Mouse (Mus musculus) limb, embryonic 12.5 days (tissue): ENCODE results near the gene Olfr643. TPM values are rescaled to one million over a fixed set of nuclear protein-coding genes. Genes with fewer than 3 reads are reported as not detected.

ENCODE experiments used
- ATAC-seq: fragments of 200-750 bp; cut with Nextera tagmentation; 2 replicates; pipeline ENCODE4 v1.8.0; 2017; ENCODE audit warnings: low read depth, moderate TSS enrichment; ENCODE audit not compliant: insufficient number of reproducible peaks, insufficient read depth, low FRiP score, low TSS enrichment
- H3K27ac ChIP-seq: fragments of 300-500 bp; sonication (generic); 2 replicates; pipeline ENCODE4 v1.5.1; 2016; ENCODE audit warnings: mild to moderate bottlenecking, moderate library complexity
- H3K27me3 ChIP-seq: fragments of 300-500 bp; sonication (generic); 2 replicates; pipeline ENCODE4 v1.6.1; 2016; ENCODE audit warnings: mild to moderate bottlenecking, moderate library complexity
- H3K36me3 ChIP-seq: fragments of 300-500 bp; sonication (generic); 2 replicates; pipeline ENCODE4 v1.6.1; 2016; ENCODE audit warnings: mild to moderate bottlenecking, moderate library complexity
- H3K4me1 ChIP-seq: fragments of 300-500 bp; sonication (generic); replicated peaks from 2 replicates; pipeline ENCODE4 v1.6.1; 2016
- H3K4me2 ChIP-seq: fragments of 300-500 bp; sonication (generic); 2 replicates; pipeline ENCODE4 v1.6.1; 2016; ENCODE audit warnings: mild to moderate bottlenecking, moderate library complexity
- H3K4me3 ChIP-seq: fragments of 300-500 bp; sonication (generic); replicated peaks from 2 replicates; pipeline ENCODE4 v1.5.1; 2016; ENCODE audit warnings: mild to moderate bottlenecking
- H3K9ac ChIP-seq: fragments of 300-500 bp; sonication (generic); replicated peaks from 2 replicates; pipeline ENCODE4 v1.6.1; 2016; ENCODE audit warnings: mild to moderate bottlenecking, moderate library complexity
- H3K9me3 ChIP-seq: fragments of 300-500 bp; sonication (generic); 2 replicates; pipeline ENCODE4 v1.6.1; 2016; ENCODE audit warnings: mild to moderate bottlenecking, moderate library complexity
- WGBS: fragments of 180-500 bp; shearing (Covaris S2); methylation state at CpG from one replicate; pipeline ENCODE4 v1.1.7; 2016; 5-methylcytosine and 5-hydroxymethylcytosine counted together
- polyA plus RNA-seq: library from polyadenylated mRNA; unstranded; fragments of >200 nt; fragmentation: Nextera tagmentation; extraction: Ambion mirVana; gene quantifications from 2 replicates; pipeline ENCODE4 v1.2.1, GENCODE M21; 2016

The Olfr643 gene
- polyA plus RNA-seq, 1 experiment from 2014 or later = not detected

GRCm38 (mm10) chr7:104103913-104104756, 33.1 kb downstream of the Olfr643 start:
- no peak overlapping the region for H3K4me3 ChIP-seq
- no peaks in the 10 kb centered on the region for H3K27me3 ChIP-seq
- no peaks in the 10 kb centered on the region for H3K36me3 ChIP-seq
- no peaks in the 10 kb centered on the region for H3K9me3 ChIP-seq
- H3K4me1 ChIP-seq = no peaks in the 10 kb centered on the region
- no peak overlapping the region for H3K9ac ChIP-seq
- no peak overlapping the region for H3K27ac ChIP-seq
- WGBS = 45% methylated on average over 4 of the region's 4 CpGs
- ATAC-seq = no peak
- no peak overlapping the region for H3K4me2 ChIP-seq

GRCm38 (mm10) chr7:104085365-104085764, 51.8 kb downstream of the Olfr643 start, which contains the start of gene Olfr645:
Olfr645 (minus strand) TSS chr7:104085465.
- 72% methylated on average over 1 of the region's 1 CpGs for WGBS
- no peak within 1 kb of the TSS for H3K27ac ChIP-seq

GRCm38 (mm10) chr7:104071769-104072168, 65.4 kb downstream of the Olfr643 start, which contains the start of gene Olfr644:
Olfr644 (minus strand) TSS chr7:104071869.
- 73% methylated on average over 2 of the region's 2 CpGs for WGBS
- H3K36me3 ChIP-seq = no peaks in the 10 kb centered on the region
- H3K4me1 ChIP-seq = no peaks in the 10 kb centered on the region
- no peak within 1 kb of the TSS for H3K9ac ChIP-seq
- no peaks in the 10 kb centered on the region for H3K27me3 ChIP-seq
- H3K9me3 ChIP-seq = 0 out of 2 replicates have a peak, but pooled peaks cover 3% of the 10 kb centered on the region
- H3K27ac ChIP-seq = no peak within 1 kb of the TSS
- ATAC-seq = no peak
- H3K4me2 ChIP-seq = no peak within 1 kb of the TSS
- no peak within 1 kb of the TSS for H3K4me3 ChIP-seq

More at GRCm38 (mm10) chr7:104085365-104085764, 51.8 kb downstream of the Olfr643 start, which contains the start of gene Olfr645:
- ATAC-seq = no peak
- Histone ChIP-seq H3K4me1 (no peaks in the 10 kb centered on the region), H3K36me3 (no peaks in the 10 kb centered on the region), H3K27me3 (no peaks in the 10 kb centered on the region), H3K9me3 (no peaks in the 10 kb centered on the region), H3K4me2 (no peak within 1 kb of the TSS), H3K9ac (no peak within 1 kb of the TSS), H3K4me3 (no peak within 1 kb of the TSS)

- no peak within 1 kb of the TSS for H3K27ac ChIP-seq
- no peaks in the 10 kb centered on the region for H3K9me3 ChIP-seq
- ATAC-seq = no peak
- WGBS = 55% methylated on average over 2 of the region's 2 CpGs
- no peaks in the 10 kb centered on the region for H3K4me1 ChIP-seq
- H3K4me3 ChIP-seq = no peak within 1 kb of the TSS
- H3K36me3 ChIP-seq = no peaks in the 10 kb centered on the region
- H3K4me2 ChIP-seq = no peak within 1 kb of the TSS
- no peak within 1 kb of the TSS for H3K9ac ChIP-seq
- no peaks in the 10 kb centered on the region for H3K27me3 ChIP-seq
Observed at GRCm38 (mm10) chr7:104061345-104061744, 75.9 kb downstream of the Olfr643 start, which contains the start of gene 4930516K23Rik. 4930516K23Rik (minus strand) TSS chr7:104061445.

- 81% methylated on average over 1 of the region's 1 CpGs for WGBS
- H3K27ac ChIP-seq = no peak overlapping the region
- H3K4me1 ChIP-seq = no peaks in the 10 kb centered on the region
- no peak overlapping the region for H3K9ac ChIP-seq
- no peak overlapping the region for H3K4me3 ChIP-seq
- ATAC-seq = no peak
- H3K36me3 ChIP-seq = no peaks in the 10 kb centered on the region
- H3K9me3 ChIP-seq = no peaks in the 10 kb centered on the region
- no peak overlapping the region for H3K4me2 ChIP-seq
- no peaks in the 10 kb centered on the region for H3K27me3 ChIP-seq
Observed at GRCm38 (mm10) chr7:104059215-104059614, 78.0 kb downstream of the Olfr643 start.

GRCm38 (mm10) chr7:104052566-104052965, 84.6 kb downstream of the Olfr643 start, which contains the start of gene Olfr642:
Olfr642 (minus strand) TSS chr7:104052666.
- Histone ChIP-seq H3K27ac (no peak within 1 kb of the TSS), H3K9me3 (no peaks in the 10 kb centered on the region), H3K9ac (no peak within 1 kb of the TSS), H3K4me2 (no peak within 1 kb of the TSS), H3K4me1 (no peaks in the 10 kb centered on the region), H3K4me3 (no peak within 1 kb of the TSS), H3K27me3 (no peaks in the 10 kb centered on the region), H3K36me3 (no peaks in the 10 kb centered on the region)
- WGBS = 59% methylated on average over 1 of the region's 1 CpGs
- no peak for ATAC-seq

- no peak overlapping the region for H3K27ac ChIP-seq
- 95% methylated on average over 4 of the region's 4 CpGs for WGBS
- no peak for ATAC-seq
Observed at GRCm38 (mm10) chr7:104050745-104051144, 86.5 kb downstream of the Olfr643 start.

GRCm38 (mm10) chr7:104035145-104035544, 102.1 kb downstream of the Olfr643 start, which contains the start of gene Olfr641:
Olfr641 (plus strand) TSS chr7:104035445.
- no peaks in the 10 kb centered on the region for H3K36me3 ChIP-seq
- H3K9ac ChIP-seq = no peak within 1 kb of the TSS
- H3K27me3 ChIP-seq = no peaks in the 10 kb centered on the region
- H3K4me3 ChIP-seq = no peak within 1 kb of the TSS
- WGBS = 70% methylated on average over 1 of the region's 1 CpGs
- no peak for ATAC-seq
- no peak within 1 kb of the TSS for H3K4me2 ChIP-seq
- H3K27ac ChIP-seq = no peak within 1 kb of the TSS
- no peaks in the 10 kb centered on the region for H3K9me3 ChIP-seq
- no peaks in the 10 kb centered on the region for H3K4me1 ChIP-seq

More at GRCm38 (mm10) chr7:104050745-104051144, 86.5 kb downstream of the Olfr643 start:
- no peak overlapping the region for H3K4me3 ChIP-seq
- no peak overlapping the region for H3K4me2 ChIP-seq
- no peak overlapping the region for H3K9ac ChIP-seq
- H3K36me3 ChIP-seq = no peaks in the 10 kb centered on the region
- no peaks in the 10 kb centered on the region for H3K27me3 ChIP-seq
- H3K4me1 ChIP-seq = no peaks in the 10 kb centered on the region
- H3K9me3 ChIP-seq = no peaks in the 10 kb centered on the region

GRCm38 (mm10) chr7:104026978-104027377, 110.2 kb downstream of the Olfr643 start:
- H3K27ac ChIP-seq = no peak overlapping the region
- no peak for ATAC-seq
- no peak overlapping the region for H3K4me3 ChIP-seq
- H3K9me3 ChIP-seq = no peaks in the 10 kb centered on the region
- no peaks in the 10 kb centered on the region for H3K4me1 ChIP-seq
- H3K27me3 ChIP-seq = no peaks in the 10 kb centered on the region
- no peak overlapping the region for H3K4me2 ChIP-seq
- no peaks in the 10 kb centered on the region for H3K36me3 ChIP-seq
- H3K9ac ChIP-seq = no peak overlapping the region
- 90% methylated on average over 3 of the region's 3 CpGs for WGBS

- no peak for ATAC-seq
- H3K9me3 ChIP-seq = no peaks in the 10 kb centered on the region
- no peaks in the 10 kb centered on the region for H3K27me3 ChIP-seq
- H3K4me3 ChIP-seq = no peak within 1 kb of the TSS
- no peak within 1 kb of the TSS for H3K27ac ChIP-seq
- H3K9ac ChIP-seq = no peak within 1 kb of the TSS
- H3K4me2 ChIP-seq = no peak within 1 kb of the TSS
- 80% methylated on average over 6 of the region's 6 CpGs for WGBS
- no peaks in the 10 kb centered on the region for H3K36me3 ChIP-seq
- H3K4me1 ChIP-seq = no peaks in the 10 kb centered on the region
Observed at GRCm38 (mm10) chr7:104025473-104025872, 111.7 kb downstream of the Olfr643 start, which contains the start of gene Olfr640. Olfr640 (minus strand) TSS chr7:104025573.

GRCm38 (mm10) chr7:104021651-104022050, 115.6 kb downstream of the Olfr643 start:
- Histone ChIP-seq H3K9me3 (no peaks in the 10 kb centered on the region), H3K36me3 (no peaks in the 10 kb centered on the region), H3K4me3 (no peak overlapping the region), H3K9ac (no peak overlapping the region), H3K27me3 (no peaks in the 10 kb centered on the region), H3K4me2 (no peak overlapping the region), H3K27ac (no peak overlapping the region), H3K4me1 (no peaks in the 10 kb centered on the region)
- ATAC-seq = no peak
- WGBS = 87% methylated on average over 6 of the region's 6 CpGs
